Mouse (Mus musculus) small intestine, adult 2 months (tissue): ENCODE measurements around the gene Itpkc.

ENCODE experiments used
- CTCF ChIP-seq: fragments of 200-500 bp; IDR thresholded peaks from 2 replicates; pipeline ENCODE4 v1.5.1; 2012; ENCODE audit warnings: low read depth, mild to moderate bottlenecking, control low read depth, inconsistent platforms, low read length, moderate library complexity, mixed read lengths; ENCODE audit not compliant: insufficient replicate concordance, insufficient read length; ENCODE audit errors: extremely low read depth
- POLR2A ChIP-seq: fragments of 200-500 bp; IDR thresholded peaks from 2 replicates; pipeline ENCODE4 v1.6.1; 2012; ENCODE audit warnings: low read depth, mild to moderate bottlenecking, control low read depth, inconsistent platforms, low read length, moderate library complexity

GRCm38 (mm10) chr7:27274916-27275315 is 46.5 kb upstream of the Itpkc start:
- TF ChIP-seq POLR2A (no peak), CTCF (no peak)
